Mouse (Mus musculus): ENCODE results near the gene Adarb2. TPM values are rescaled to one million over a fixed set of nuclear protein-coding genes. Genes with fewer than 3 reads are reported as not detected.

Gene Adarb2
- total and polyA plus RNA-seq, 3 experiments: not detected

- Histone ChIP-seq H3K36me3 (ENCODE audit: control insufficient read depth, insufficient read depth, low read length) (no peaks in the 10 kb centered on the region), H3K79me2 (replicated peaks; ENCODE audit: control insufficient read depth, insufficient read depth, low read length) (no peaks in the 10 kb centered on the region), H3K27me3 (ENCODE audit: control insufficient read depth, insufficient read depth, low read length) (no peaks in the 10 kb centered on the region), H3K27ac (no peak overlapping the region), H3K4me1 (ENCODE audit: control insufficient read depth, insufficient read depth, low read length) (no peaks in the 10 kb centered on the region), H3K4me3 (no peak overlapping the region), H3K9ac (ENCODE audit: low read depth, low read length) (no peak overlapping the region)
- TF ChIP-seq CTCF (IDR thresholded peaks at IDR 0.05) (no peak), POLR2A (IDR thresholded peaks at IDR 0.05; ENCODE audit: insufficient read depth, low read depth, low read length) (no peak), EP300 (IDR thresholded peaks at IDR 0.05; ENCODE audit: insufficient read depth, low read depth, low read length) (no peak)
- WGBS: 32% methylated on average over 6 of the region's 6 CpGs
- intact Hi-C loops (cut with DNase I): no loop called here
- DNase-seq: no peak
These were observed 203.4 kb downstream of the Adarb2 start for GRCm38 (mm10) chr13:8406020-8406419.

- no peak overlapping the region for H3K27ac ChIP-seq
- no peaks in the 10 kb centered on the region for H3K36me3 ChIP-seq (ENCODE audit: control insufficient read depth, insufficient read depth, low read length)
- H3K4me3 ChIP-seq: no peak overlapping the region
- no peaks in the 10 kb centered on the region for H3K4me1 ChIP-seq (ENCODE audit: control insufficient read depth, insufficient read depth, low read length)
- H3K27me3 ChIP-seq (ENCODE audit: control insufficient read depth, insufficient read depth, low read length): no peaks in the 10 kb centered on the region
- no peaks in the 10 kb centered on the region for H3K79me2 ChIP-seq (replicated peaks; ENCODE audit: control insufficient read depth, insufficient read depth, low read length)
- TF ChIP-seq CTCF (IDR thresholded peaks at IDR 0.05) (no peak), POLR2A (IDR thresholded peaks at IDR 0.05; ENCODE audit: insufficient read depth, low read depth, low read length) (no peak), EP300 (IDR thresholded peaks at IDR 0.05; ENCODE audit: insufficient read depth, low read depth, low read length) (no peak)
- intact Hi-C loops (cut with DNase I): no loop called here
- no peak overlapping the region for H3K9ac ChIP-seq (ENCODE audit: low read depth, low read length)
- no peak for DNase-seq
- WGBS: 62% methylated on average over 5 of the region's 5 CpGs
These were observed 208.0 kb downstream of the Adarb2 start for GRCm38 (mm10) chr13:8410353-8411318.

GRCm38 (mm10) chr13:8424019-8424719 lies 221.5 kb downstream of the Adarb2 start:
- Histone ChIP-seq H3K36me3 (ENCODE audit: control insufficient read depth, insufficient read depth, low read length) (no peaks in the 10 kb centered on the region), H3K79me2 (replicated peaks; ENCODE audit: control insufficient read depth, insufficient read depth, low read length) (no peaks in the 10 kb centered on the region), H3K9ac (ENCODE audit: low read depth, low read length) (no peak overlapping the region), H3K4me1 (ENCODE audit: control insufficient read depth, insufficient read depth, low read length) (no peaks in the 10 kb centered on the region), H3K4me3 (no peak overlapping the region), H3K27ac (no peak overlapping the region), H3K27me3 (ENCODE audit: control insufficient read depth, insufficient read depth, low read length) (no peaks in the 10 kb centered on the region)
- WGBS: 82% methylated on average over 15 of the region's 15 CpGs
- intact Hi-C loops (cut with DNase I): no loop called here
- DNase-seq: no peak
- TF ChIP-seq POLR2A (IDR thresholded peaks at IDR 0.05; ENCODE audit: insufficient read depth, low read depth, low read length): no peak
- TF ChIP-seq CTCF (IDR thresholded peaks at IDR 0.05): no peak
- no peak for TF ChIP-seq EP300 (IDR thresholded peaks at IDR 0.05; ENCODE audit: insufficient read depth, low read depth, low read length)

- Histone ChIP-seq H3K79me2 (replicated peaks; ENCODE audit: control insufficient read depth, insufficient read depth, low read length) (no peaks in the 10 kb centered on the region), H3K27ac (no peak overlapping the region), H3K9ac (ENCODE audit: low read depth, low read length) (no peak overlapping the region), H3K4me3 (no peak overlapping the region), H3K36me3 (ENCODE audit: control insufficient read depth, insufficient read depth, low read length) (no peaks in the 10 kb centered on the region), H3K4me1 (ENCODE audit: control insufficient read depth, insufficient read depth, low read length) (no peaks in the 10 kb centered on the region), H3K27me3 (ENCODE audit: control insufficient read depth, insufficient read depth, low read length) (no peaks in the 10 kb centered on the region)
- no peak for DNase-seq
- 82% methylated on average over 4 of the region's 4 CpGs for WGBS
- intact Hi-C loops (cut with DNase I): no loop called here
- TF ChIP-seq POLR2A (IDR thresholded peaks at IDR 0.05; ENCODE audit: insufficient read depth, low read depth, low read length): no peak
- no peak for TF ChIP-seq CTCF (IDR thresholded peaks at IDR 0.05)
- no peak for TF ChIP-seq EP300 (IDR thresholded peaks at IDR 0.05; ENCODE audit: insufficient read depth, low read depth, low read length)
These were observed 236.6 kb downstream of the Adarb2 start for GRCm38 (mm10) chr13:8439188-8439835.

GRCm38 (mm10) chr13:8445415-8445814 lies 242.7 kb downstream of the Adarb2 start:
- WGBS: 60% methylated on average over 2 of the region's 2 CpGs
- H3K4me1 ChIP-seq (ENCODE audit: control insufficient read depth, insufficient read depth, low read length): no peaks in the 10 kb centered on the region
- no peak overlapping the region for H3K27ac ChIP-seq
- intact Hi-C loops (cut with DNase I): no loop called here
- no peak overlapping the region for H3K9ac ChIP-seq (ENCODE audit: low read depth, low read length)
- TF ChIP-seq EP300 (IDR thresholded peaks at IDR 0.05; ENCODE audit: insufficient read depth, low read depth, low read length) (no peak), CTCF (IDR thresholded peaks at IDR 0.05) (no peak), POLR2A (IDR thresholded peaks at IDR 0.05; ENCODE audit: insufficient read depth, low read depth, low read length) (no peak)
- DNase-seq: no peak
- H3K4me3 ChIP-seq: no peak overlapping the region
- no peaks in the 10 kb centered on the region for H3K36me3 ChIP-seq (ENCODE audit: control insufficient read depth, insufficient read depth, low read length)
- H3K79me2 ChIP-seq (replicated peaks; ENCODE audit: control insufficient read depth, insufficient read depth, low read length): no peaks in the 10 kb centered on the region
- H3K27me3 ChIP-seq (ENCODE audit: control insufficient read depth, insufficient read depth, low read length): no peaks in the 10 kb centered on the region

All from heart, adult 2 months (tissue).